13 mouse cellular contexts compared by ENCODE assay signal in genomic region chr14:39173709-39174108, GRCm38 (mm10).
A peak's percentile ranks its signal among the peaks of the same experiment; 100 is the strongest.
DNase-seq lines count a peak whose midpoint lies in the region; ATAC-seq and TF ChIP-seq lines count a peak whose summit lies in the region.
"Had no signal": no experiment of that assay in that cellular context is flagged by ENCODE, and none has a peak within 500 bp of the region (broad histone marks: within the 10 kb centered on the region; RNA-seq: fewer than 3 reads in every experiment).

No protein-coding gene starts in this region.

- H3K9me3 ChIP-seq in midbrain, embryonic 13.5 days, result no peaks in the 10 kb centered on the region
- no peaks in the 10 kb centered on the region for H3K9me3 ChIP-seq in midbrain, embryonic 11.5 days (ENCODE audit: control insufficient read depth, low read length)
- no peaks in the 10 kb centered on the region for H3K9me3 ChIP-seq in hindbrain, embryonic 14.5 days (ENCODE audit: control insufficient read depth, low read length)
- H3K9me3 ChIP-seq in neural tube, embryonic 13.5 days, result no peaks in the 10 kb centered on the region
- no peaks in the 10 kb centered on the region for H3K9me3 ChIP-seq in lung, postnatal 0 days (ENCODE audit: low read length)
- no peaks in the 10 kb centered on the region for H3K9me3 ChIP-seq in kidney, embryonic 14.5 days (ENCODE audit: control insufficient read depth, low read length)
- H3K9me3 ChIP-seq: heart, embryonic 15.5 days; intestine, embryonic 15.5 days had no signal

- no peak for DNase-seq in midbrain, embryonic 11.5 days (ENCODE audit: low spot score, missing footprints)
- peak; percentile 70 for DNase-seq in cerebellum, postnatal 25 days
- DNase-seq in hindbrain, embryonic 14.5 days (ENCODE audit: low spot score), result no peak
- no peak for DNase-seq in frontal cortex, postnatal 14 days (ENCODE audit: low spot score in 2 of 2)
- no peak for DNase-seq in lung, postnatal 0 days (ENCODE audit: low spot score)
- DNase-seq: forebrain, postnatal 0 days; kidney, postnatal 4 days; lung, adult 18-20 months had no signal

- no peak overlapping the region for H3K4me3 ChIP-seq in midbrain, embryonic 13.5 days (replicated peaks)
- no peak overlapping the region for H3K4me3 ChIP-seq in midbrain, embryonic 11.5 days (ENCODE audit: low read depth, low read length)
- H3K4me3 ChIP-seq in hindbrain, embryonic 14.5 days (replicated peaks; ENCODE audit: low read length), result no peak overlapping the region
- H3K4me3 ChIP-seq in neural tube, embryonic 13.5 days, result no peak overlapping the region
- no peak overlapping the region for H3K4me3 ChIP-seq in lung, postnatal 0 days (ENCODE audit: low read depth, low read length)
- H3K4me3 ChIP-seq in kidney, embryonic 14.5 days (ENCODE audit: low read length), result no peak overlapping the region
- H3K4me3 ChIP-seq: heart, embryonic 15.5 days; intestine, embryonic 15.5 days had no signal

- no peaks in the 10 kb centered on the region for H3K36me3 ChIP-seq in midbrain, embryonic 13.5 days
- H3K36me3 ChIP-seq in midbrain, embryonic 11.5 days (ENCODE audit: control insufficient read depth, insufficient read depth, low read length), result no peaks in the 10 kb centered on the region
- no peaks in the 10 kb centered on the region for H3K36me3 ChIP-seq in hindbrain, embryonic 14.5 days (replicated peaks; ENCODE audit: control insufficient read depth, insufficient read depth)
- no peaks in the 10 kb centered on the region for H3K36me3 ChIP-seq in neural tube, embryonic 13.5 days
- H3K36me3 ChIP-seq in lung, postnatal 0 days (ENCODE audit: insufficient read depth, low read length), result no peaks in the 10 kb centered on the region
- no peaks in the 10 kb centered on the region for H3K36me3 ChIP-seq in kidney, embryonic 14.5 days (ENCODE audit: control insufficient read depth, insufficient read depth, low read length)
- H3K36me3 ChIP-seq: heart, embryonic 15.5 days; intestine, embryonic 15.5 days had no signal

- H3K27ac ChIP-seq in midbrain, embryonic 13.5 days, result no peak overlapping the region; the same call in none of the 2 replicates
- H3K27ac ChIP-seq in midbrain, embryonic 11.5 days (ENCODE audit: low read depth, low read length), result no peak overlapping the region
- peak overlapping the region; percentile 38 for H3K27ac ChIP-seq in hindbrain, embryonic 14.5 days
- peak overlapping the region; percentile 29; the same call in 1 of the 2 replicates for H3K27ac ChIP-seq in neural tube, embryonic 13.5 days (replicated peaks)
- no peak overlapping the region for H3K27ac ChIP-seq in lung, postnatal 0 days (ENCODE audit: low read length)
- no peak overlapping the region for H3K27ac ChIP-seq in kidney, embryonic 14.5 days (ENCODE audit: low read depth, low read length)
- H3K27ac ChIP-seq: heart, embryonic 15.5 days; intestine, embryonic 15.5 days had no signal

- TF ChIP-seq CTCF in lung, postnatal 0 days (IDR thresholded peaks at IDR 0.05), result no peak

- H3K4me2 ChIP-seq in midbrain, embryonic 13.5 days (replicated peaks), result no peak overlapping the region
- H3K4me2 ChIP-seq in midbrain, embryonic 11.5 days, result no peak overlapping the region
- no peak overlapping the region for H3K4me2 ChIP-seq in hindbrain, embryonic 14.5 days (replicated peaks)
- H3K4me2 ChIP-seq in neural tube, embryonic 13.5 days, result no peak overlapping the region
- no peak overlapping the region for H3K4me2 ChIP-seq in lung, postnatal 0 days (replicated peaks; ENCODE audit: low read depth, low read length)
- H3K4me2 ChIP-seq in kidney, embryonic 14.5 days (replicated peaks; ENCODE audit: low read depth, low read length), result no peak overlapping the region
- H3K4me2 ChIP-seq: heart, embryonic 15.5 days; intestine, embryonic 15.5 days had no signal

- peak; percentile 72; the same call in 1 of the 2 replicates for ATAC-seq in midbrain, embryonic 13.5 days
- no peak for ATAC-seq in midbrain, embryonic 11.5 days (ENCODE audit: low FRiP score)
- ATAC-seq in hindbrain, embryonic 14.5 days (ENCODE audit: low FRiP score), result no peak; the same call in 1 of the 2 replicates
- ATAC-seq in neural tube, embryonic 13.5 days (ENCODE audit: low read depth), result peak; percentile 27; the same call in 1 of the 2 replicates
- no peak for ATAC-seq in lung, postnatal 0 days
- ATAC-seq in kidney, embryonic 14.5 days (ENCODE audit: low FRiP score, low TSS enrichment), result no peak
- ATAC-seq: forebrain, postnatal 0 days; intestine, embryonic 15.5 days had no signal

- H3K27me3 ChIP-seq in midbrain, embryonic 13.5 days, result no peaks in the 10 kb centered on the region
- no peaks in the 10 kb centered on the region for H3K27me3 ChIP-seq in midbrain, embryonic 11.5 days (ENCODE audit: control insufficient read depth, insufficient read depth, low read length)
- no peaks in the 10 kb centered on the region for H3K27me3 ChIP-seq in hindbrain, embryonic 14.5 days (ENCODE audit: control insufficient read depth, insufficient read depth, low read length)
- no peaks in the 10 kb centered on the region for H3K27me3 ChIP-seq in neural tube, embryonic 13.5 days
- H3K27me3 ChIP-seq in lung, postnatal 0 days (replicated peaks; ENCODE audit: insufficient read depth, low read length), result no peaks in the 10 kb centered on the region
- H3K27me3 ChIP-seq in kidney, embryonic 14.5 days (ENCODE audit: control insufficient read depth, insufficient read depth, low read length), result no peaks in the 10 kb centered on the region
- H3K27me3 ChIP-seq: heart, embryonic 15.5 days; intestine, embryonic 15.5 days had no signal

- H3K9ac ChIP-seq in midbrain, embryonic 13.5 days (replicated peaks), result no peak overlapping the region
- H3K9ac ChIP-seq in midbrain, embryonic 11.5 days (ENCODE audit: low read length), result no peak overlapping the region
- no peak overlapping the region for H3K9ac ChIP-seq in hindbrain, embryonic 14.5 days
- H3K9ac ChIP-seq in neural tube, embryonic 13.5 days, result no peak overlapping the region
- H3K9ac ChIP-seq in lung, postnatal 0 days (replicated peaks; ENCODE audit: low read depth), result no peak overlapping the region
- no peak overlapping the region for H3K9ac ChIP-seq in kidney, embryonic 14.5 days (ENCODE audit: low read depth, low read length)
- H3K9ac ChIP-seq: forebrain, postnatal 0 days; heart, embryonic 15.5 days; intestine, embryonic 15.5 days had no signal

- no peak for TF ChIP-seq EP300 in lung, postnatal 0 days (IDR thresholded peaks at IDR 0.05)

- no peaks in the 10 kb centered on the region for H3K4me1 ChIP-seq in midbrain, embryonic 13.5 days (replicated peaks)
- H3K4me1 ChIP-seq in midbrain, embryonic 11.5 days (ENCODE audit: control insufficient read depth, insufficient read depth, low read length), result no peaks in the 10 kb centered on the region
- H3K4me1 ChIP-seq in hindbrain, embryonic 14.5 days (replicated peaks; ENCODE audit: control insufficient read depth, insufficient read depth, low read length), result peaks cover 8% of the 10 kb centered on the region; the same call in 1 of the 2 replicates
- peaks cover 9% of the 10 kb centered on the region; the same call in 1 of the 2 replicates for H3K4me1 ChIP-seq in neural tube, embryonic 13.5 days (replicated peaks)
- H3K4me1 ChIP-seq in lung, postnatal 0 days (ENCODE audit: insufficient read depth, low read depth, low read length), result no peaks in the 10 kb centered on the region
- no peaks in the 10 kb centered on the region for H3K4me1 ChIP-seq in kidney, embryonic 14.5 days (ENCODE audit: control insufficient read depth, insufficient read depth, low read length)
- H3K4me1 ChIP-seq: heart, embryonic 15.5 days; intestine, embryonic 15.5 days had no signal

- 75% methylated on average over 2 of the region's 2 CpGs for WGBS in midbrain, embryonic 13.5 days
- WGBS in midbrain, embryonic 11.5 days, result 63% methylated on average over 2 of the region's 2 CpGs
- WGBS in hindbrain, embryonic 14.5 days, result 60% methylated on average over 2 of the region's 2 CpGs
- 71% methylated on average over 2 of the region's 2 CpGs for WGBS in neural tube, embryonic 13.5 days
- 59% methylated on average over 2 of the region's 2 CpGs for WGBS in lung, postnatal 0 days
- 66% methylated on average over 2 of the region's 2 CpGs for WGBS in kidney, embryonic 14.5 days

Comparison
In these comparisons a context has a peak if more than half of its experiments do, and no peak if none do; other contexts are left out.
1. ATAC-seq: peak in midbrain, embryonic 13.5 days (single experiment) and neural tube, embryonic 13.5 days (single experiment); none in midbrain, embryonic 11.5 days (single experiment), hindbrain, embryonic 14.5 days (single experiment), lung, postnatal 0 days (single experiment) and kidney, embryonic 14.5 days (single experiment).
2. H3K27ac ChIP-seq: peak in hindbrain, embryonic 14.5 days (single experiment) and neural tube, embryonic 13.5 days (single experiment); none in midbrain, embryonic 13.5 days (single experiment), midbrain, embryonic 11.5 days (single experiment), lung, postnatal 0 days (single experiment) and kidney, embryonic 14.5 days (single experiment).
3. DNase-seq: peak in cerebellum, postnatal 25 days (2 of 2); none in midbrain, embryonic 11.5 days (single experiment), hindbrain, embryonic 14.5 days (single experiment), frontal cortex, postnatal 14 days (0 of 2) and lung, postnatal 0 days (single experiment).